Mouse (Mus musculus) cerebellum, postnatal 4 days (tissue): Measurements from ENCODE around the gene Mrpl27.
"Not testable (repeated sequence)": the region's sequence is repeated elsewhere in the genome, so short reads cannot be mapped to it uniquely, and the experiment has no call there.

ENCODE experiments used
- DNase-seq, 2 experiments: peaks; one replicate each; pipeline ENCODE4 v3.0.0; 2022; ENCODE audit warnings: low spot score in 2 of 2, mixed read lengths in 1 of 2

The Mrpl27 gene

GRCm38 (mm10) chr11:94674984-94675383 lies 21.4 kb downstream of the Mrpl27 start:
- no peak for DNase-seq

GRCm38 (mm10) chr11:94675446-94675845 lies 21.9 kb downstream of the Mrpl27 start:
- DNase-seq = no peak

- no peak for DNase-seq
These were observed 22.7 kb downstream of the Mrpl27 start for GRCm38 (mm10) chr11:94676308-94676707.

- peak; percentile 70 to 90 for DNase-seq
These were observed 23.4 kb downstream of the Mrpl27 start, which contains the start of gene Xylt2 for GRCm38 (mm10) chr11:94676754-94677606. Gene Xylt2 (minus strand): TSS chr11:94677515.

GRCm38 (mm10) chr11:94677607-94678145 lies 24.1 kb downstream of the Mrpl27 start:
- no peak for DNase-seq

GRCm38 (mm10) chr11:94680639-94681038 lies 27.1 kb downstream of the Mrpl27 start:
- no peak for DNase-seq

- no peak for DNase-seq
These were observed 28.1 kb downstream of the Mrpl27 start for GRCm38 (mm10) chr11:94681640-94682039.

GRCm38 (mm10) chr11:94682427-94682826 lies 28.9 kb downstream of the Mrpl27 start:
- DNase-seq = no peak

GRCm38 (mm10) chr11:94687178-94687577 lies 33.6 kb downstream of the Mrpl27 start:
- no peak for DNase-seq

- DNase-seq = not testable (repeated sequence)
These were observed 38.9 kb downstream of the Mrpl27 start for GRCm38 (mm10) chr11:94692502-94692901.

- DNase-seq = no peak
These were observed 41.9 kb downstream of the Mrpl27 start for GRCm38 (mm10) chr11:94695508-94695907.

- no peak for DNase-seq
These were observed 43.6 kb downstream of the Mrpl27 start for GRCm38 (mm10) chr11:94697140-94697539.

GRCm38 (mm10) chr11:94697703-94698464 lies 44.3 kb downstream of the Mrpl27 start:
- no peak for DNase-seq

GRCm38 (mm10) chr11:94699399-94699798 lies 45.8 kb downstream of the Mrpl27 start:
- no peak for DNase-seq

- peak in 1 of 2 experiments; percentile 20 for DNase-seq
These were observed 48.0 kb downstream of the Mrpl27 start for GRCm38 (mm10) chr11:94701401-94702215.

GRCm38 (mm10) chr11:94702216-94702610 lies 48.6 kb downstream of the Mrpl27 start:
- no peak for DNase-seq

- peak in 1 of 2 experiments; percentile 39 for DNase-seq
These were observed 50.5 kb downstream of the Mrpl27 start for GRCm38 (mm10) chr11:94704020-94704419.

- DNase-seq = peak in 1 of 2 experiments; percentile 72
These were observed 50.9 kb downstream of the Mrpl27 start, which contains the start of gene Gm11541 for GRCm38 (mm10) chr11:94704472-94704871. Gene Gm11541 (minus strand): TSS chr11:94704499.
